Mouse (Mus musculus): ENCODE measurements around the gene Ptrh1.

Ptrh1 gene

GRCm38 (mm10) chr2:32744272-32744982 lies 31.2 kb upstream of the Ptrh1 start:
- no peak for TF ChIP-seq GATA4 (IDR thresholded peaks at IDR 0.05; ENCODE audit: insufficient replicate concordance, low read length)

GRCm38 (mm10) chr2:32749082-32749481 lies 26.5 kb upstream of the Ptrh1 start:
- TF ChIP-seq GATA4 (IDR thresholded peaks at IDR 0.05; ENCODE audit: insufficient replicate concordance, low read length): no peak

GRCm38 (mm10) chr2:32750199-32750598 lies 25.4 kb upstream of the Ptrh1 start:
- no peak for TF ChIP-seq GATA4 (IDR thresholded peaks at IDR 0.05; ENCODE audit: insufficient replicate concordance, low read length)

- no peak for TF ChIP-seq GATA4 (IDR thresholded peaks at IDR 0.05; ENCODE audit: insufficient replicate concordance, low read length)
Measured at GRCm38 (mm10) chr2:32750887-32751664, 24.5 kb upstream of the Ptrh1 start.

GRCm38 (mm10) chr2:32751665-32752033 lies 23.9 kb upstream of the Ptrh1 start:
- no peak for TF ChIP-seq GATA4 (IDR thresholded peaks at IDR 0.05; ENCODE audit: insufficient replicate concordance, low read length)

- TF ChIP-seq GATA4 (IDR thresholded peaks at IDR 0.05; ENCODE audit: insufficient replicate concordance, low read length): no peak
Measured at GRCm38 (mm10) chr2:32752181-32752580, 23.4 kb upstream of the Ptrh1 start.

- TF ChIP-seq GATA4 (IDR thresholded peaks at IDR 0.05; ENCODE audit: insufficient replicate concordance, low read length): no peak
Measured at GRCm38 (mm10) chr2:32756674-32757055, 18.9 kb upstream of the Ptrh1 start.

- TF ChIP-seq GATA4 (IDR thresholded peaks at IDR 0.05; ENCODE audit: insufficient replicate concordance, low read length): no peak; the same call in 1 of the 2 replicates
Measured at GRCm38 (mm10) chr2:32757056-32757845, 18.3 kb upstream of the Ptrh1 start, which contains the start of gene Tor2a. Gene Tor2a, plus strand, starts transcription at chr2:32757234.

- TF ChIP-seq GATA4 (IDR thresholded peaks at IDR 0.05; ENCODE audit: insufficient replicate concordance, low read length): no peak
Measured at GRCm38 (mm10) chr2:32758503-32758902, 17.1 kb upstream of the Ptrh1 start.

GRCm38 (mm10) chr2:32759001-32759400 lies 16.6 kb upstream of the Ptrh1 start:
- no peak for TF ChIP-seq GATA4 (IDR thresholded peaks at IDR 0.05; ENCODE audit: insufficient replicate concordance, low read length)

GRCm38 (mm10) chr2:32761361-32761760 lies 14.2 kb upstream of the Ptrh1 start:
- no peak for TF ChIP-seq GATA4 (IDR thresholded peaks at IDR 0.05; ENCODE audit: insufficient replicate concordance, low read length)

GRCm38 (mm10) chr2:32761859-32762258 lies 13.7 kb upstream of the Ptrh1 start:
- no peak for TF ChIP-seq GATA4 (IDR thresholded peaks at IDR 0.05; ENCODE audit: insufficient replicate concordance, low read length)

GRCm38 (mm10) chr2:32763353-32763752 lies 12.2 kb upstream of the Ptrh1 start:
- TF ChIP-seq GATA4 (IDR thresholded peaks at IDR 0.05; ENCODE audit: insufficient replicate concordance, low read length): no peak

GRCm38 (mm10) chr2:32767241-32767640 lies 8.3 kb upstream of the Ptrh1 start:
- TF ChIP-seq GATA4 (IDR thresholded peaks at IDR 0.05; ENCODE audit: insufficient replicate concordance, low read length): no peak

GRCm38 (mm10) chr2:32768661-32769285 lies 6.8 kb upstream of the Ptrh1 start:
- TF ChIP-seq GATA4 (IDR thresholded peaks at IDR 0.05; ENCODE audit: insufficient replicate concordance, low read length): no peak
